Mouse (Mus musculus) T-cell, adult 2 months (primary cell): Measurements from ENCODE around the gene Foxp3.

ENCODE experiments used
- DNase-seq: peaks from one replicate; pipeline ENCODE4 v3.0.0; 2022; ENCODE audit warnings: low spot score

Foxp3 gene

GRCm38 (mm10) chrX:7610536-7611258, 37.3 kb downstream of the Foxp3 start:
- DNase-seq: no peak

GRCm38 (mm10) chrX:7617889-7618551, 44.6 kb downstream of the Foxp3 start:
- peak; percentile 71 for DNase-seq

- no peak for DNase-seq
These were observed 59.1 kb downstream of the Foxp3 start for GRCm38 (mm10) chrX:7632560-7632959.

- no peak for DNase-seq
These were observed 61.7 kb downstream of the Foxp3 start for GRCm38 (mm10) chrX:7635101-7635500.

- DNase-seq: peak; percentile 72
These were observed 65.1 kb downstream of the Foxp3 start, which contains the start of gene Syp for GRCm38 (mm10) chrX:7638401-7639091. Syp (plus strand) TSS chrX:7638471.

- DNase-seq: no peak
These were observed 66.3 kb downstream of the Foxp3 start for GRCm38 (mm10) chrX:7639536-7640325.

- DNase-seq: no peak
These were observed 67.3 kb downstream of the Foxp3 start for GRCm38 (mm10) chrX:7640785-7641184.
